Comparison of ENCODE assay signal across 21 mouse cellular contexts in the genomic region with DNA sequence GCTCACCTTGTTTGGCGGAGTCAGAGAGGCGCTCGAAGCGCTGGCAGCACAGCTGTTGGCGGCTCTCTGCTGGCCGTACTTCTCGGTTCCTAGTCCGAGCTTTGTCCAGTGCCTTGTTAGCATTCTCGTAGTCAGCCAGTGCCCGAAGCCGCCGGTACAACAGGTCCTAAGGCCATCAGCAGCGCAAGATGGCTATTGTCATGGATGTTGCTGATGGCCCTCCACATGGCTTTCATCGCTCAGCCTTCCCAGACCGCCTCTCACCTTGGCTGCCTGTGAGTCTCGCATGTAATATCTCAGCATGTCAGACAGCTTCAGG. TPM values are rescaled to one million over a fixed set of nuclear protein-coding genes. Genes with fewer than 3 reads are reported as not detected.
DNase-seq lines count a peak whose midpoint lies in the region; ATAC-seq and TF ChIP-seq lines count a peak whose summit lies in the region.
"Had no signal": no experiment of that assay in that cellular context is flagged by ENCODE, and none has a peak within 500 bp of the region (broad histone marks: within the 10 kb centered on the region; RNA-seq: fewer than 3 reads in every experiment).

No protein-coding gene starts in this region.

- peaks cover 22% of the 10 kb centered on the region for H3K4me1 ChIP-seq in heart, embryonic 12.5 days (replicated peaks)
- H3K4me1 ChIP-seq in kidney, embryonic 16.5 days (ENCODE audit: insufficient read depth, low read length): peaks cover 15% of the 10 kb centered on the region
- H3K4me1 ChIP-seq in CH12.LX (ENCODE audit: control insufficient read depth in 1 of 2, insufficient read depth in 2 of 2) (peaks cover 4 to 14% of the 10 kb centered on the region in 2 experiments), MEL (ENCODE audit: control insufficient read depth in 1 of 2, insufficient read depth in 2 of 2, low read length in 2 of 2) (no peaks in the 10 kb centered on the region)

- H3K27me3 ChIP-seq in heart, embryonic 12.5 days (replicated peaks): no peaks in the 10 kb centered on the region
- no peaks in the 10 kb centered on the region for H3K27me3 ChIP-seq in kidney, embryonic 16.5 days (ENCODE audit: insufficient read depth, low read length)
- H3K27me3 ChIP-seq in CH12.LX (replicated peaks) (no peaks in the 10 kb centered on the region), MEL (ENCODE audit: control insufficient read depth in 1 of 2, insufficient read depth in 2 of 2, low read length in 2 of 2) (no peaks in the 10 kb centered on the region)
- H3K27me3 ChIP-seq: embryonic facial prominence, embryonic 12.5 days; forebrain, embryonic 15.5 days; heart, embryonic 13.5 days; hindbrain, embryonic 15.5 days had no signal

- dilution Hi-C loops in CH12.LX (cut with MboI; ENCODE audit: extremely low pct_ligation_motif_present, extremely low pct_unique_long_range_greater_than_20kb, low sequenced_read_pairs): no loop called here

- TF ChIP-seq RAD21 in CH12.LX (IDR thresholded peaks at IDR 0.05; ENCODE audit: low read depth, low read length): no peak
- no peak for TF ChIP-seq RAD21 in MEL (IDR thresholded peaks at IDR 0.05; ENCODE audit: low read depth, low read length)

- no peak overlapping the region for H3K4me2 ChIP-seq in heart, embryonic 12.5 days
- H3K4me2 ChIP-seq in kidney, embryonic 16.5 days (replicated peaks; ENCODE audit: low read depth, low read length): no peak overlapping the region
- no peak overlapping the region for H3K4me2 ChIP-seq in CH12.LX (ENCODE audit: insufficient read depth, low read depth, poor library complexity, severe bottlenecking)
- H3K4me2 ChIP-seq: embryonic facial prominence, embryonic 12.5 days; forebrain, embryonic 15.5 days; heart, embryonic 13.5 days; hindbrain, embryonic 15.5 days had no signal

- DNase-seq in heart, postnatal 25 days (ENCODE audit: low spot score): no peak
- DNase-seq in kidney, postnatal 10 days: peak; percentile 21
- no peak for DNase-seq in CH12.LX (ENCODE audit: extremely low read depth)
- peak; percentile 37 for DNase-seq in MEL (ENCODE audit: low read depth, low spot score)
- DNase-seq in heart, postnatal 10 days: no peak
- no peak for DNase-seq in B cell, adult 2 months
- DNase-seq: cerebellum, postnatal 14 days; gastrocnemius, postnatal 25 days; kidney, adult 11 months had no signal

- no peak for ATAC-seq in heart, embryonic 12.5 days (ENCODE audit: insufficient number of reproducible peaks, low FRiP score)
- no peak for ATAC-seq in kidney, embryonic 16.5 days (ENCODE audit: low FRiP score, low TSS enrichment)
- ATAC-seq: CD4-positive, CD25-positive, alpha-beta regulatory T cell, adult 4 months; forebrain, embryonic 15.5 days had no signal

- H3K9ac ChIP-seq in heart, embryonic 12.5 days: 0 out of 2 replicates have a peak overlapping the region, but pooled peaks have one; percentile 2
- H3K9ac ChIP-seq in kidney, embryonic 16.5 days (replicated peaks; ENCODE audit: low read length): no peak overlapping the region
- H3K9ac ChIP-seq in CH12.LX (ENCODE audit: insufficient read depth, low read depth): no peak overlapping the region
- no peak overlapping the region for H3K9ac ChIP-seq in MEL (ENCODE audit: control insufficient read depth, low read depth, low read length, poor library complexity, severe bottlenecking)
- H3K9ac ChIP-seq: embryonic facial prominence, embryonic 12.5 days; forebrain, embryonic 15.5 days; heart, embryonic 13.5 days; hindbrain, embryonic 15.5 days had no signal

- WGBS in heart, embryonic 12.5 days: 81% methylated on average over 16 of the region's 16 CpGs
- WGBS in kidney, embryonic 16.5 days: 91% methylated on average over 16 of the region's 16 CpGs

- TF ChIP-seq CTCF in CH12.LX (conservative IDR thresholded peaks at IDR 0.05 in 1 of 2, IDR thresholded peaks at IDR 0.05 in 1 of 2; ENCODE audit: low read depth in 2 of 2, low read length in 2 of 2): no peak
- TF ChIP-seq CTCF in MEL (IDR thresholded peaks at IDR 0.05 in 2 of 3, conservative IDR thresholded peaks at IDR 0.05 in 1 of 3; ENCODE audit: control insufficient read depth in 1 of 3, insufficient read depth in 1 of 3, low read depth in 2 of 3, low read length in 3 of 3, poor library complexity in 1 of 3, severe bottlenecking in 1 of 3): no peak

- no peak for TF ChIP-seq EP300 in CH12.LX (IDR thresholded peaks at IDR 0.05; ENCODE audit: low read length)
- TF ChIP-seq EP300 in MEL (IDR thresholded peaks at IDR 0.05; ENCODE audit: low read depth in 1 of 2, low read length in 2 of 2): no peak

- no peak overlapping the region for H3K4me3 ChIP-seq in heart, embryonic 12.5 days
- no peak overlapping the region for H3K4me3 ChIP-seq in kidney, embryonic 16.5 days (ENCODE audit: low read length)
- no peak overlapping the region for H3K4me3 ChIP-seq in CH12.LX (replicated peaks in 1 of 3; ENCODE audit: low read depth in 2 of 3, low read length in 2 of 3, poor library complexity in 1 of 3)
- no peak overlapping the region for H3K4me3 ChIP-seq in MEL (ENCODE audit: control insufficient read depth in 1 of 2, insufficient read depth in 1 of 2, low read depth in 2 of 2, low read length in 2 of 2)
- H3K4me3 ChIP-seq: embryonic facial prominence, embryonic 12.5 days; forebrain, embryonic 15.5 days; heart, embryonic 13.5 days; hindbrain, embryonic 15.5 days had no signal

- no peak overlapping the region for H3K27ac ChIP-seq in heart, embryonic 12.5 days (ENCODE audit: poor library complexity, severe bottlenecking)
- H3K27ac ChIP-seq in kidney, embryonic 16.5 days (ENCODE audit: low read length): no peak overlapping the region
- no peak overlapping the region for H3K27ac ChIP-seq in CH12.LX (ENCODE audit: insufficient read depth, low read depth)
- no peak overlapping the region for H3K27ac ChIP-seq in MEL (ENCODE audit: control insufficient read depth, low read depth, low read length)
- H3K27ac ChIP-seq: embryonic facial prominence, embryonic 12.5 days; forebrain, embryonic 15.5 days; heart, embryonic 13.5 days; hindbrain, embryonic 15.5 days had no signal

- in situ Hi-C loops in CH12.LX (cut with MboI; ENCODE audit: low pct_ligation_motif_present, low pct_unique_long_range_greater_than_20kb, low sequenced_read_pairs): no loop called here

- TF ChIP-seq POLR2A in CH12.LX (IDR thresholded peaks at IDR 0.05; ENCODE audit: low read depth, low read length): no peak; the same call in 1 of the 2 replicates
- no peak for TF ChIP-seq POLR2A in MEL (IDR thresholded peaks at IDR 0.05; ENCODE audit: control insufficient read depth in 1 of 2, insufficient read depth in 1 of 2, low read depth in 1 of 2, low read length in 2 of 2, poor library complexity in 1 of 2)

- H3K79me2 ChIP-seq in CH12.LX (replicated peaks; ENCODE audit: control insufficient read depth, extremely low read depth, insufficient read depth, poor library complexity, severe bottlenecking) (peaks cover 24% of the 10 kb centered on the region), MEL (ENCODE audit: control insufficient read depth, insufficient read depth, low read length, poor library complexity) (peaks cover 22% of the 10 kb centered on the region)

- intact Hi-C loops in heart, postnatal 25 days (cut with DNase I): no loop called here
- intact Hi-C loops in heart, postnatal 10 days (cut with DNase I): no loop called here

- H3K9me3 ChIP-seq in heart, embryonic 12.5 days (replicated peaks): no peaks in the 10 kb centered on the region
- no peaks in the 10 kb centered on the region for H3K9me3 ChIP-seq in kidney, embryonic 16.5 days (ENCODE audit: low read length)
- H3K9me3 ChIP-seq in CH12.LX (replicated peaks; ENCODE audit: low read length) (no peaks in the 10 kb centered on the region), MEL (replicated peaks; ENCODE audit: insufficient read depth, low read length) (no peaks in the 10 kb centered on the region)
- H3K9me3 ChIP-seq: embryonic facial prominence, embryonic 12.5 days; forebrain, embryonic 15.5 days; heart, embryonic 13.5 days; hindbrain, embryonic 15.5 days had no signal

- H3K36me3 ChIP-seq in heart, embryonic 12.5 days: peaks cover 66% of the 10 kb centered on the region
- H3K36me3 ChIP-seq in kidney, embryonic 16.5 days (ENCODE audit: insufficient read depth, low read length): peaks cover 44% of the 10 kb centered on the region
- peaks cover 51 to 73% of the 10 kb centered on the region in 2 experiments for H3K36me3 ChIP-seq in CH12.LX (replicated peaks in 1 of 2; ENCODE audit: control insufficient read depth in 1 of 2, insufficient read depth in 1 of 2, low read length in 1 of 2)
- H3K36me3 ChIP-seq in MEL (ENCODE audit: control insufficient read depth in 1 of 2, insufficient read depth in 2 of 2, low read length in 2 of 2): peaks cover 0 to 10% of the 10 kb centered on the region in 2 experiments

RNA-seq across cellular contexts. Expression of a gene that starts 5.8 kb away (rescaled TPM):
- polyA plus RNA-seq in heart, embryonic 12.5 days (2016; fragmentation: Nextera tagmentation; extraction: Ambion mirVana): 1,913 and 1,997 TPM in 2 replicates
- total RNA-seq in heart, postnatal 25 days (2021): 100 to 1,000 TPM; 209 to 212 TPM
- 2,772 and 2,914 TPM in 2 replicates for polyA plus RNA-seq in kidney, embryonic 16.5 days (2015; fragmentation: Nextera tagmentation; extraction: Ambion mirVana)
- 818 and 982 TPM in 2 replicates for total RNA-seq in CH12.LX (2012; rRNA removed)
- total RNA-seq in CH12.LX (2014; rRNA removed): 932 and 999 TPM in 2 replicates
- 1,768 and 1,993 TPM in 2 replicates for polyA plus RNA-seq in CH12.LX (2012; ENCODE audit: insufficient read length, low read depth)
- total RNA-seq in MEL (2012; rRNA removed): 880 and 979 TPM in 2 replicates
- polyA plus RNA-seq in MEL (2012; ENCODE audit: insufficient read depth in 1 of 2, insufficient read length in 2 of 2, low read depth in 1 of 2, low replicate concordance in 2 of 2, missing spikeins in 1 of 2): 1,000 to 10,000 TPM in 1 of 2 experiments, not detected in 1; 2,037 TPM
- total RNA-seq in heart, postnatal 10 days (2021): 100 to 1,000 TPM; 497 to 519 TPM

RNA-seq across cellular contexts. Expression of a gene that starts 7.6 kb away (rescaled TPM):
- polyA plus RNA-seq in heart, embryonic 12.5 days (2016; fragmentation: Nextera tagmentation; extraction: Ambion mirVana): 0.23 and 0.24 TPM in 2 replicates
- 1 to 10 TPM in 1 of 2 experiments, under 1 TPM in 1; 0.78 to 1.0 TPM for total RNA-seq in heart, postnatal 25 days (2021)
- polyA plus RNA-seq in kidney, embryonic 16.5 days (2015; fragmentation: Nextera tagmentation; extraction: Ambion mirVana): not detected in 2 replicates
- total RNA-seq in CH12.LX (2012; rRNA removed) (0.25 and 0.34 TPM in 2 replicates), CH12.LX (2014; rRNA removed) (0.23 TPM in 1 of 2 replicates, not detected in the other), MEL (2012; rRNA removed) (0.19 and 0.23 TPM in 2 replicates)
- polyA plus RNA-seq in CH12.LX (2012; ENCODE audit: insufficient read length, low read depth) (0.33 TPM in 1 of 2 replicates, not detected in the other), MEL (2012; ENCODE audit: insufficient read depth in 1 of 2, insufficient read length in 2 of 2, low read depth in 1 of 2, low replicate concordance in 2 of 2, missing spikeins in 1 of 2) (under 1 TPM in 1 of 2 experiments, not detected in 1; 0.78 TPM)
- total RNA-seq in heart, postnatal 10 days (2021): 1 to 10 TPM in 1 of 2 experiments, under 1 TPM in 1; 0.69 to 1.2 TPM
- total RNA-seq: common myeloid progenitor, adult 5-6 weeks had no signal
- polyA plus RNA-seq: CD4-positive, CD25-positive, alpha-beta regulatory T cell, adult 4 months; forebrain, embryonic 11.5 days; heart, embryonic 13.5 days; heart, postnatal 0 days; kidney, embryonic 14.5 days had no signal

RNA-seq across cellular contexts. Expression of a gene that starts 7.8 kb away (rescaled TPM):
- 33.2 and 37.6 TPM in 2 replicates for polyA plus RNA-seq in heart, embryonic 12.5 days (2016; fragmentation: Nextera tagmentation; extraction: Ambion mirVana)
- 10 to 100 TPM; 21.0 to 21.5 TPM for total RNA-seq in heart, postnatal 25 days (2021)
- 44.2 and 50.5 TPM in 2 replicates for polyA plus RNA-seq in kidney, embryonic 16.5 days (2015; fragmentation: Nextera tagmentation; extraction: Ambion mirVana)
- total RNA-seq in CH12.LX (2012; rRNA removed) (28.8 and 31.1 TPM in 2 replicates), CH12.LX (2014; rRNA removed) (18.0 and 20.4 TPM in 2 replicates), MEL (2012; rRNA removed) (34.3 and 38.9 TPM in 2 replicates)
- polyA plus RNA-seq in CH12.LX (2012; ENCODE audit: insufficient read length, low read depth) (29.3 and 30.2 TPM in 2 replicates), MEL (2012; ENCODE audit: insufficient read depth in 1 of 2, insufficient read length in 2 of 2, low read depth in 1 of 2, low replicate concordance in 2 of 2, missing spikeins in 1 of 2) (10 to 100 TPM in 1 of 2 experiments, not detected in 1; 50.5 TPM)
- 10 to 100 TPM; 24.3 to 25.5 TPM for total RNA-seq in heart, postnatal 10 days (2021)

RNA-seq across cellular contexts. Expression of a gene that starts 14.3 kb away (rescaled TPM):
- 16.3 and 16.9 TPM in 2 replicates for polyA plus RNA-seq in heart, embryonic 12.5 days (2016; fragmentation: Nextera tagmentation; extraction: Ambion mirVana)
- total RNA-seq in heart, postnatal 25 days (2021): 1 to 10 TPM; 6.2 to 8.1 TPM
- polyA plus RNA-seq in kidney, embryonic 16.5 days (2015; fragmentation: Nextera tagmentation; extraction: Ambion mirVana): 9.9 and 10.6 TPM in 2 replicates
- 2.7 and 2.8 TPM in 2 replicates for total RNA-seq in CH12.LX (2012; rRNA removed)
- 0.75 and 0.96 TPM in 2 replicates for total RNA-seq in CH12.LX (2014; rRNA removed)
- 1.2 and 2.4 TPM in 2 replicates for polyA plus RNA-seq in CH12.LX (2012; ENCODE audit: insufficient read length, low read depth)
- 1.3 and 1.8 TPM in 2 replicates for total RNA-seq in MEL (2012; rRNA removed)
- polyA plus RNA-seq in MEL (2012; ENCODE audit: insufficient read depth in 1 of 2, insufficient read length in 2 of 2, low read depth in 1 of 2, low replicate concordance in 2 of 2, missing spikeins in 1 of 2): 1 to 10 TPM in 1 of 2 experiments, not detected in 1; 2.6 TPM
- 1 to 10 TPM; 6.1 to 7.7 TPM for total RNA-seq in heart, postnatal 10 days (2021)

RNA-seq across cellular contexts. Expression of a gene that starts 22.3 kb away (rescaled TPM):
- 70.3 and 70.6 TPM in 2 replicates for polyA plus RNA-seq in heart, embryonic 12.5 days (2016; fragmentation: Nextera tagmentation; extraction: Ambion mirVana)
- total RNA-seq in heart, postnatal 25 days (2021): 10 to 100 TPM in 1 of 2 experiments, 1 to 10 TPM in 1; 9.9 to 10.3 TPM
- polyA plus RNA-seq in kidney, embryonic 16.5 days (2015; fragmentation: Nextera tagmentation; extraction: Ambion mirVana): 197 and 208 TPM in 2 replicates
- total RNA-seq in CH12.LX (2012; rRNA removed) (0.51 and 0.59 TPM in 2 replicates), CH12.LX (2014; rRNA removed) (not detected in 2 replicates), MEL (2012; rRNA removed) (7.5 and 10.4 TPM in 2 replicates)
- polyA plus RNA-seq in CH12.LX (2012; ENCODE audit: insufficient read length, low read depth) (0.50 and 1.5 TPM in 2 replicates), MEL (2012; ENCODE audit: insufficient read depth in 1 of 2, insufficient read length in 2 of 2, low read depth in 1 of 2, low replicate concordance in 2 of 2, missing spikeins in 1 of 2) (10 to 100 TPM in 1 of 2 experiments, not detected in 1; 17.7 TPM)
- total RNA-seq in heart, postnatal 10 days (2021): 10 to 100 TPM; 28.6 to 32.7 TPM
- total RNA-seq: hematopoietic stem cell, adult 5-6 weeks had no signal

Comparison
In these comparisons a context has a peak if more than half of its experiments do, and no peak if none do; other contexts are left out.
1. DNase-seq: peak in kidney, postnatal 10 days (single experiment) and MEL (single experiment); none in heart, postnatal 25 days (single experiment), CH12.LX (single experiment), heart, postnatal 10 days (0 of 2) and B cell, adult 2 months (0 of 2).